Mouse (Mus musculus) megakaryocyte, embryonic 14.5 days (primary cell): ENCODE measurements around the gene Car7.

ENCODE experiments used
- FLI1 ChIP-seq: IDR thresholded peaks from 2 replicates; pipeline ENCODE4 v1.6.1; 2012; ENCODE audit warnings: low read length, inconsistent platforms, mixed read lengths
- GATA1 ChIP-seq: IDR thresholded peaks from 3 replicates; pipeline ENCODE4 v1.6.1; 2012; ENCODE audit warnings: mixed read lengths, low read length, inconsistent platforms, borderline replicate concordance

GRCm38 (mm10) chr8:104542160-104542559 is 7.7 kb downstream of the Car7 start:
- no peak for TF ChIP-seq GATA1
- no peak for TF ChIP-seq FLI1
